Mouse (Mus musculus) C2C12 (cell line): ENCODE results near the gene Thsd1. TPM values are rescaled to one million over a fixed set of nuclear protein-coding genes. Genes with fewer than 3 reads are reported as not detected.

Experiments
- H3K27me3 ChIP-seq: one replicate; pipeline ENCODE4 v1.6.1; 2011; ENCODE audit not compliant: control insufficient read depth, insufficient read depth, insufficient read length
- H3K36me3 ChIP-seq: one replicate; pipeline ENCODE4 v1.6.1; 2011; ENCODE audit not compliant: control insufficient read depth, insufficient read depth
- H3K4me3 ChIP-seq: one replicate; pipeline ENCODE4 v1.5.1; 2011; ENCODE audit warnings: mild to moderate bottlenecking, control low read depth; ENCODE audit not compliant: poor library complexity, insufficient read depth, severe bottlenecking
- H3K79me2 ChIP-seq: one replicate; pipeline ENCODE4 v1.6.1; 2011; ENCODE audit not compliant: control insufficient read depth, insufficient read depth
- H3K79me3 ChIP-seq: one replicate; pipeline ENCODE4 v1.6.1; 2011; ENCODE audit warnings: low read depth, control low read depth
- H3ac ChIP-seq: one replicate; pipeline ENCODE3; 2011; ENCODE audit warnings: low read depth; ENCODE audit not compliant: control insufficient read depth, insufficient read length
- CEBPB ChIP-seq: IDR thresholded peaks from one replicate; pipeline ENCODE4 v1.6.1; 2011; ENCODE audit warnings: low read depth, mild to moderate bottlenecking, control low read depth, moderate library complexity
- CTCF ChIP-seq: IDR thresholded peaks from one replicate; pipeline ENCODE4 v1.5.1; 2011; ENCODE audit not compliant: control insufficient read depth, insufficient read depth, insufficient read length
- FOSL1 ChIP-seq: IDR thresholded peaks from one replicate; pipeline ENCODE4 v1.8.0; 2011; ENCODE audit warnings: mild to moderate bottlenecking, low read length; ENCODE audit not compliant: poor library complexity, insufficient read depth, severe bottlenecking
- MAX ChIP-seq: IDR thresholded peaks from one replicate; pipeline ENCODE4 v1.6.1; 2011; ENCODE audit warnings: mild to moderate bottlenecking, control low read depth
- MYOD1 ChIP-seq: IDR thresholded peaks from one replicate; pipeline ENCODE4 v1.6.1; 2011; ENCODE audit warnings: low read depth; ENCODE audit not compliant: control insufficient read depth, insufficient read length
- MYOG ChIP-seq: IDR thresholded peaks from one replicate; pipeline ENCODE4 v1.6.1; 2011; ENCODE audit not compliant: control insufficient read depth, insufficient read length; ENCODE audit errors: extremely low read depth
- USF1 ChIP-seq: IDR thresholded peaks from one replicate; pipeline ENCODE4 v1.6.1; 2011; ENCODE audit warnings: low read depth, mild to moderate bottlenecking, control low read depth, moderate library complexity
- polyA plus RNA-seq: library from polyadenylated mRNA; unstranded; fragments of >200 nt; fragmentation: generic; extraction: Trizol; gene quantifications from one replicate; pipeline ENCODE4 v1.2.1, GENCODE M21; 2012; ENCODE audit warnings: missing spikeins

Thsd1 gene
- polyA plus RNA-seq, 1 experiment = 0.04 TPM

GRCm38 (mm10) chr8:22259531-22259930, 32.4 kb downstream of the Thsd1 start:
- no peaks in the 10 kb centered on the region for H3K79me2 ChIP-seq
- no peak overlapping the region for H3ac ChIP-seq
- peaks cover 5% of the 10 kb centered on the region for H3K27me3 ChIP-seq
- H3K79me3 ChIP-seq = no peaks in the 10 kb centered on the region
- no peaks in the 10 kb centered on the region for H3K36me3 ChIP-seq
- H3K4me3 ChIP-seq = no peak overlapping the region
- TF ChIP-seq CEBPB (no peak), USF1 (no peak), MYOD1 (no peak), MYOG (no peak), MAX (no peak), CTCF (no peak), FOSL1 (no peak)

GRCm38 (mm10) chr8:22260091-22260722, 33.1 kb downstream of the Thsd1 start:
- Histone ChIP-seq H3K4me3 (no peak overlapping the region), H3ac (no peak overlapping the region), H3K79me2 (no peaks in the 10 kb centered on the region), H3K36me3 (no peaks in the 10 kb centered on the region), H3K27me3 (peaks cover 5% of the 10 kb centered on the region), H3K79me3 (no peaks in the 10 kb centered on the region)
- TF ChIP-seq CTCF (no peak), CEBPB (no peak), USF1 (no peak), MYOD1 (no peak), MYOG (no peak)

- Histone ChIP-seq H3ac (no peak overlapping the region), H3K27me3 (peaks cover 5% of the 10 kb centered on the region), H3K4me3 (no peak overlapping the region), H3K36me3 (no peaks in the 10 kb centered on the region), H3K79me3 (no peaks in the 10 kb centered on the region), H3K79me2 (no peaks in the 10 kb centered on the region)
- TF ChIP-seq MYOD1 (no peak), USF1 (no peak), CTCF (no peak), CEBPB (no peak)
Observed at GRCm38 (mm10) chr8:22262267-22262666, 35.2 kb downstream of the Thsd1 start.

- Histone ChIP-seq H3K4me3 (no peak overlapping the region), H3K79me2 (no peaks in the 10 kb centered on the region), H3K27me3 (peaks cover 5% of the 10 kb centered on the region), H3K36me3 (no peaks in the 10 kb centered on the region), H3ac (no peak overlapping the region), H3K79me3 (no peaks in the 10 kb centered on the region)
- TF ChIP-seq MYOG (no peak), CEBPB (no peak), FOSL1 (no peak)
Observed at GRCm38 (mm10) chr8:22264292-22264691, 37.2 kb downstream of the Thsd1 start.

GRCm38 (mm10) chr8:22264787-22265186, 37.7 kb downstream of the Thsd1 start:
- H3K79me3 ChIP-seq = no peaks in the 10 kb centered on the region
- no peak overlapping the region for H3ac ChIP-seq

GRCm38 (mm10) chr8:22265194-22265593, 38.1 kb downstream of the Thsd1 start:
- H3ac ChIP-seq = no peak overlapping the region
- peaks cover 5% of the 10 kb centered on the region for H3K27me3 ChIP-seq
- H3K36me3 ChIP-seq = no peaks in the 10 kb centered on the region
- no peaks in the 10 kb centered on the region for H3K79me3 ChIP-seq
- no peak overlapping the region for H3K4me3 ChIP-seq
- no peak for TF ChIP-seq MAX
- TF ChIP-seq CEBPB = no peak
- TF ChIP-seq USF1 = no peak
- TF ChIP-seq CTCF = no peak
- no peak for TF ChIP-seq FOSL1
- no peak for TF ChIP-seq MYOG
- no peak for TF ChIP-seq MYOD1
- no peaks in the 10 kb centered on the region for H3K79me2 ChIP-seq

More at GRCm38 (mm10) chr8:22264787-22265186, 37.7 kb downstream of the Thsd1 start:
- H3K36me3 ChIP-seq = no peaks in the 10 kb centered on the region
- H3K4me3 ChIP-seq = no peak overlapping the region
- TF ChIP-seq MAX = no peak
- no peak for TF ChIP-seq FOSL1
- TF ChIP-seq USF1 = no peak
- no peak for TF ChIP-seq MYOD1
- TF ChIP-seq MYOG = no peak
- no peak for TF ChIP-seq CEBPB
- no peak for TF ChIP-seq CTCF
- H3K79me2 ChIP-seq = no peaks in the 10 kb centered on the region
- peaks cover 5% of the 10 kb centered on the region for H3K27me3 ChIP-seq
